ENCODE assay signal across 8 mouse cellular contexts in genomic region chr7:75913952-75914351, GRCm38 (mm10).
DNase-seq lines count a peak whose midpoint lies in the region; ATAC-seq lines count a peak whose summit lies in the region.

No protein-coding gene starts in this region.

- H3K4me3 ChIP-seq in midbrain, embryonic 10.5 days: no peak overlapping the region

- DNase-seq in adrenal gland, adult (ENCODE audit: inconsistent age in 2 of 2, low spot score in 1 of 2): peak; percentile 68 to 91
- DNase-seq in embryo, embryonic 10 days (ENCODE audit: low spot score): peak; percentile 93
- DNase-seq in gastrocnemius, postnatal 14 days: peak; percentile 81
- peak; percentile 60 to 79 for DNase-seq in left cerebral cortex, postnatal 25 days (ENCODE audit: low spot score in 2 of 2)
- peak; percentile 88 for DNase-seq in midbrain, embryonic 10.5 days (ENCODE audit: low spot score)
- DNase-seq in right cerebral cortex, postnatal 25 days: peak; percentile 77
- DNase-seq in urinary bladder, postnatal 36 days (ENCODE audit: low spot score in 2 of 2): peak; percentile 64 to 78

- H3K9me3 ChIP-seq in midbrain, embryonic 10.5 days (replicated peaks): no peaks in the 10 kb centered on the region

- intact Hi-C loops in gastrocnemius, postnatal 14 days (cut with DNase I; ENCODE audit: low total_unique reads): loop anchor here (5.0 kb wide), 1 partner anchor 1028 kb away; no protein-coding TSS in a partner anchor
- intact Hi-C loops in left cerebral cortex, postnatal 25 days (cut with DNase I): loop anchor here (5.0 kb wide), 1 partner anchor 1028 kb away; no protein-coding TSS in a partner anchor

- no peak overlapping the region for H3K27ac ChIP-seq in midbrain, embryonic 10.5 days (replicated peaks)

- peaks cover 12% of the 10 kb centered on the region for H3K4me1 ChIP-seq in midbrain, embryonic 10.5 days

- no peaks in the 10 kb centered on the region for H3K36me3 ChIP-seq in midbrain, embryonic 10.5 days

- 4% methylated on average over 7 of the region's 7 CpGs for WGBS in midbrain, embryonic 10.5 days

- H3K27me3 ChIP-seq in midbrain, embryonic 10.5 days (ENCODE audit: low read depth, poor library complexity, severe bottlenecking): no peaks in the 10 kb centered on the region

- ATAC-seq in inflammation-experienced regulatory T-cells, adult 6 months: peak; percentile 37
